Mouse (Mus musculus) heart, adult 2 months (tissue): ENCODE measurements around the gene 1700029P11Rik.

Experiments used
- CTCF ChIP-seq: fragments of 200-600 bp; IDR thresholded peaks from 2 replicates; pipeline ENCODE4 v1.8.1; 2022; ENCODE audit warnings: antibody characterized with exemption, mild to moderate bottlenecking, moderate library complexity
- POLR2A ChIP-seq: fragments of 200-500 bp; IDR thresholded peaks from 2 replicates; pipeline ENCODE4 v1.6.1; 2011; ENCODE audit warnings: mild to moderate bottlenecking, low read depth, low read length, control low read depth; ENCODE audit not compliant: insufficient read depth

GRCm38 (mm10) chr15:82011947-82012346 is 31.6 kb downstream of the 1700029P11Rik start:
- TF ChIP-seq CTCF, result no peak
- no peak for TF ChIP-seq POLR2A
